Mouse (Mus musculus) G1E-ER4 (cell line): ENCODE measurements around the gene Bola2. TPM values are rescaled to one million over a fixed set of nuclear protein-coding genes. Genes with fewer than 3 reads are reported as not detected.

Experiments used
- GATA1 ChIP-seq: IDR thresholded peaks from one replicate; pipeline ENCODE4 v1.8.0; 2012; ENCODE audit warnings: low read length, inconsistent platforms
- polyA plus RNA-seq: library from polyadenylated mRNA; stranded (reverse); fragments of >175 nt; gene quantifications from 2 replicates; pipeline ENCODE4 v1.2.3, GENCODE M21; 2012

The Bola2 gene
- polyA plus RNA-seq, 1 experiment, result 143 TPM

- TF ChIP-seq GATA1, result no peak
Measured at GRCm38 (mm10) chr7:126701070-126701469, 5.9 kb downstream of the Bola2 start.

GRCm38 (mm10) chr7:126701559-126702357 is 6.6 kb downstream of the Bola2 start:
- TF ChIP-seq GATA1, result no peak

- no peak for TF ChIP-seq GATA1
Measured at GRCm38 (mm10) chr7:126702358-126702757, 7.2 kb downstream of the Bola2 start.

- TF ChIP-seq GATA1, result no peak
Measured at GRCm38 (mm10) chr7:126702861-126703756, 7.9 kb downstream of the Bola2 start.

- TF ChIP-seq GATA1, result no peak
Measured at GRCm38 (mm10) chr7:126703757-126704077, 8.5 kb downstream of the Bola2 start.

GRCm38 (mm10) chr7:126704121-126704980 is 9.2 kb downstream of the Bola2 start:
- TF ChIP-seq GATA1, result no peak

- TF ChIP-seq GATA1, result no peak
Measured at GRCm38 (mm10) chr7:126707442-126708174, 12.4 kb downstream of the Bola2 start, which contains the start of gene Coro1a. Gene Coro1a, minus strand, starts transcription at chr7:126707787.

GRCm38 (mm10) chr7:126708175-126708952 is 13.2 kb downstream of the Bola2 start:
- no peak for TF ChIP-seq GATA1

GRCm38 (mm10) chr7:126710266-126710665 is 15.1 kb downstream of the Bola2 start:
- TF ChIP-seq GATA1, result no peak

GRCm38 (mm10) chr7:126711910-126712309 is 16.7 kb downstream of the Bola2 start:
- TF ChIP-seq GATA1, result no peak

GRCm38 (mm10) chr7:126715679-126716078 is 20.5 kb downstream of the Bola2 start:
- TF ChIP-seq GATA1, result no peak

GRCm38 (mm10) chr7:126717566-126717965 is 22.4 kb downstream of the Bola2 start:
- no peak for TF ChIP-seq GATA1

- TF ChIP-seq GATA1, result no peak
Measured at GRCm38 (mm10) chr7:126718787-126719337, 23.7 kb downstream of the Bola2 start.

- no peak for TF ChIP-seq GATA1
Measured at GRCm38 (mm10) chr7:126721635-126722034, 26.4 kb downstream of the Bola2 start.

- no peak for TF ChIP-seq GATA1
Measured at GRCm38 (mm10) chr7:126725077-126725476, 29.9 kb downstream of the Bola2 start.
